Mouse (Mus musculus): ENCODE results near the gene 1700009N14Rik. TPM values are rescaled to one million over a fixed set of nuclear protein-coding genes. Genes with fewer than 3 reads are reported as not detected.

1700009N14Rik gene
- polyA plus RNA-seq (2016; fragmentation: Nextera tagmentation; extraction: Ambion mirVana), result not detected in 2 replicates

DNA sequence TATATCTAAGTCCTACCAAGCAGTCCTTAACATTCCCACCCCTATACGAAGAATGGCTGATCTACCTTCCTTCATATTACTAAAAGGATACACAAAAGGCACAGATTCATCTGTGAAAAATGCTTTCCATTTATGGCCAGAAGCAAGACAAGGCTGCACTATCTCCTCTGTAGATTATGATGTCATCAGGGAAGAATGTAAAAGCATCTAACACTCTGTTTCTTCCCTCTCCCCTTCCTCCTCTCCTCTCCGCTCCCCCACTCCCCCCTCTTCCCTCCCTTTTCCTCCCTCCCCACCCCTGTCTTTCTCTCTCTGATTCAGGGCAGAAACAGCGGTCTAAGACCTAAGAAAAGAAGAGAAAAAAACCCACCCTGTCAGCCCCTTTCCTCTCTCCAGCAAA lies at the start of gene 1700009N14Rik:
Gene 1700009N14Rik (plus strand): TSS at position 227 of the 400 bp plus-strand sequence.
- 85% methylated on average over 3 of the region's 3 CpGs for WGBS
- no peak for DNase-seq (ENCODE audit: low spot score)

DNA sequence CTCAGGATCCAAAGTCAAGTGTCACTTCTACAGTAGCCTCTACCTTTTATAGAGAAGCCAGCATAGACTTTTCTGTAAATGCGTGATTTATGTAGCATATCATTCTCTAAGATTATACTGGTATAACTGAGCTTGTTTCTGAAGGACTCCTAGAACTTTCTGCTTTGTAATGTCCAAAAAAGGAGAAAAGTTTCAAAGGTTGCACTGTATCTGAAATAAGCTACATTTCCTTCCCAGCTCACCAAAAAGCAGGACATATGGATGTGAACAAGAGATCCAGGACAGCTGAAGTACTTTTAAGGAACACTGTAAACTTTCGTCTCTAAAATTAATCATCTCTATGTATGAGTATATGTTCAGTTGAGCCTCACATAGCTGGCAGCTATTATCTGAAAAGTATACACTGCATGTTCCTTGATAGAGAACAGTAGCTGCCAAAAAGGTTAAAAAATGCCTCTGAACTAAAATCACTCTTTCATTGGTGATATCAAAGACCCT lies 12.2 kb upstream of the 1700009N14Rik start:
- H3K27me3 ChIP-seq (ENCODE audit: low read depth, poor library complexity, severe bottlenecking), result no peaks in the 10 kb centered on the region
- 88% methylated on average over 2 of the region's 2 CpGs for WGBS
- DNase-seq (ENCODE audit: low spot score), result no peak

More for the DNA sequence above, at the start of gene 1700009N14Rik:
- H3K27me3 ChIP-seq (ENCODE audit: low read depth, poor library complexity, severe bottlenecking), result no peaks in the 10 kb centered on the region
- H3K4me3 ChIP-seq, result no peak within 1 kb of the TSS
- no peaks in the 10 kb centered on the region for H3K36me3 ChIP-seq
- H3K4me1 ChIP-seq, result no peaks in the 10 kb centered on the region
- no peak within 1 kb of the TSS for H3K27ac ChIP-seq
- H3K9me3 ChIP-seq (replicated peaks), result no peaks in the 10 kb centered on the region

DNA sequence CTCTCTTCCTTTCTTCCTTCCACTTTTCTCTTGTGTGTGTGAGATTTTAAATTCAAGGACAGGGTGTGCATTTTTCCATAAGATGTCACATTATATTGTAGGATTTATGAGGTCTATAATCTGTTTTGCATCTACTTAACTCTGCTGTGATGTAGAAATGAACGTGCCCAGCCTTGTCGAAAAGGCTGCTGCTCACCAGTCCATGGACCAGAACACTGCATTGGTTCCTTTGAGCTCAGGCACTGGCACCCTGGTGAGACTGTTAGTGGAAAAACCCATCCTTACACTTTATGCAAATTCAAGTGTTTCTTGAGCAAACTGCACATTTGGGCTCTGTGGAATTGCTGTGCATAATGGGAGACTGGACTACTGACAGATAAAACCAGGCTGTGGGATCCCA lies 24.2 kb downstream of the 1700009N14Rik start:
- Histone ChIP-seq H3K9me3 (replicated peaks) (no peaks in the 10 kb centered on the region), H3K36me3 (no peaks in the 10 kb centered on the region), H3K27me3 (ENCODE audit: low read depth, poor library complexity, severe bottlenecking) (no peaks in the 10 kb centered on the region), H3K27ac (no peak overlapping the region), H3K4me1 (no peaks in the 10 kb centered on the region), H3K4me3 (no peak overlapping the region)
- DNase-seq (ENCODE audit: low spot score), result no peak
- 87% methylated on average over 2 of the region's 2 CpGs for WGBS

More for the DNA sequence above, 12.2 kb upstream of the 1700009N14Rik start:
- Histone ChIP-seq H3K27ac (no peak overlapping the region), H3K9me3 (replicated peaks) (no peaks in the 10 kb centered on the region), H3K36me3 (no peaks in the 10 kb centered on the region), H3K4me3 (no peak overlapping the region), H3K4me1 (no peaks in the 10 kb centered on the region)

DNA sequence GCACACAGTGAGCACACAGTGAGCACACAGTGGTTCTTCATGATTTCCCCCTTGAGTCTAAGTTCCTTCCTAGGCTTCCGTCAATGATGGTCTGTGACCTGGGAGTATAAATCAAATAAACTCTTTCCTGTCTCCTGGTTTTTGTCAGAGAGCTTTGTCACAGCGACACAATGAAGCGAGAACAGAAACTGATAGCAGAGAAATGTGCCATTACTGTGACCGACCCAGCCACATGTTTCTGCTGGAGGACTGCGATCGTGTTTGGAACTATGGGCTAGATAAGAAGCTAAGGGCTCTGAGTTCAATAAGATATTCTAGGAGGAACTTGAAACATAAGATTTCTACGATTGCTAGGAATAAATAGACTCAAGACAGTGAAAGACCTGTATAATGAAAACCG lies 36.3 kb downstream of the 1700009N14Rik start:
- no peak overlapping the region for H3K27ac ChIP-seq
- no peaks in the 10 kb centered on the region for H3K4me1 ChIP-seq
- no peak overlapping the region for H3K4me3 ChIP-seq
- H3K9me3 ChIP-seq (replicated peaks), result no peaks in the 10 kb centered on the region
- H3K27me3 ChIP-seq (ENCODE audit: low read depth, poor library complexity, severe bottlenecking), result no peaks in the 10 kb centered on the region
- DNase-seq (ENCODE audit: low spot score), result no peak
- WGBS, result 84% methylated on average over 8 of the region's 8 CpGs
- no peaks in the 10 kb centered on the region for H3K36me3 ChIP-seq

DNA sequence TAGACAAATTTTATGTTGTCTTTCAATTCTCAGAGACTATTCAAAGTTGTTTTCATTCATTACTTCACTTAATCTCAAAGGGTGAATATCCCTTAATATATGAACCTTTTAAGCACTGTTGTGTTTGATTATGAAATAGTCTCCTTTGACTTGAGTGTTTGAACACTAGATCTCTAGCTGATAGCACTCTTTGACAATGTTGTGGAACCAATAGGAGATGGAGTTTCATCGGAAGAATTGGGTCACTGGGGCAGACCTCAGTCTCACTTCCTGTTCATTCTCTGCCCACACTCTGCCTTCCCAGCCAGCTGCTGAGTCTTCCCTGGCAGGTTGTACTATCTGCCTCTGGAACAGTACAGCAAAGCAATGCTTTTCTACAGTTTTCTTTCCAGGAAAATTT lies 43.5 kb downstream of the 1700009N14Rik start:
- H3K27ac ChIP-seq, result no peak overlapping the region
- H3K27me3 ChIP-seq (ENCODE audit: low read depth, poor library complexity, severe bottlenecking), result no peaks in the 10 kb centered on the region
- DNase-seq (ENCODE audit: low spot score), result no peak
- H3K36me3 ChIP-seq, result no peaks in the 10 kb centered on the region
- no peaks in the 10 kb centered on the region for H3K9me3 ChIP-seq (replicated peaks)
- H3K4me1 ChIP-seq, result no peaks in the 10 kb centered on the region
- 89% methylated on average over 1 of the region's 1 CpGs for WGBS
- no peak overlapping the region for H3K4me3 ChIP-seq

DNA sequence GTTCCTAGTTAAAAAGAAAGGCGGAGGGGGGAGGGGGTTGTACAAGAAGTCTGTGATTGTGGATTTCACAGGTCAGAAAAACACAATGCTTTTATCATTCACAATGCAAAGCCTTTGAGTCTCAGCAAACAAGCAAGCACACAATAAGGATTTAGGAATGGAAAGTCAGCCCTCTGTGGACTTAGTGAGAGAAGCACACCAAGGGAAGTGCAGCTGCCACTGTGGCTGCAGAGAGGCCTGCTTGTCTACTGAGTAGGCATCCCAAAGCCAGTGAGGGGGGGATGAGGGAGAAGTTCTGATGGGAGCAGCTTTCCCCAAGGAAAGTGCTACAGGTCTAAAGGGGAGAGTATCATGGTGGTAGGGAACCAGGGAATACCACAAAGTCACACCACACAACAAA lies 45.8 kb downstream of the 1700009N14Rik start:
- WGBS, result 87% methylated on average over 1 of the region's 1 CpGs
- H3K27me3 ChIP-seq (ENCODE audit: low read depth, poor library complexity, severe bottlenecking), result no peaks in the 10 kb centered on the region
- H3K36me3 ChIP-seq, result no peaks in the 10 kb centered on the region
- H3K4me1 ChIP-seq, result no peaks in the 10 kb centered on the region
- no peak for DNase-seq (ENCODE audit: low spot score)
- H3K4me3 ChIP-seq, result no peak overlapping the region
- H3K27ac ChIP-seq, result no peak overlapping the region
- no peaks in the 10 kb centered on the region for H3K9me3 ChIP-seq (replicated peaks)

Data from limb, embryonic 10.5 days (tissue).